Mouse (Mus musculus) lung, adult 2 months (tissue): ENCODE measurements around the gene Ubqln4.

ENCODE experiments used
- CTCF ChIP-seq: fragments of 200-500 bp; IDR thresholded peaks from 2 replicates; pipeline ENCODE4 v1.5.1; 2011; ENCODE audit warnings: mild to moderate bottlenecking, low read length, control low read depth; ENCODE audit not compliant: insufficient read depth
- POLR2A ChIP-seq: fragments of 200-500 bp; IDR thresholded peaks from 2 replicates; pipeline ENCODE4 v1.6.1; 2011; ENCODE audit warnings: low read depth, mild to moderate bottlenecking, control low read depth, low read length, borderline replicate concordance; ENCODE audit errors: extremely low read depth

DNA sequence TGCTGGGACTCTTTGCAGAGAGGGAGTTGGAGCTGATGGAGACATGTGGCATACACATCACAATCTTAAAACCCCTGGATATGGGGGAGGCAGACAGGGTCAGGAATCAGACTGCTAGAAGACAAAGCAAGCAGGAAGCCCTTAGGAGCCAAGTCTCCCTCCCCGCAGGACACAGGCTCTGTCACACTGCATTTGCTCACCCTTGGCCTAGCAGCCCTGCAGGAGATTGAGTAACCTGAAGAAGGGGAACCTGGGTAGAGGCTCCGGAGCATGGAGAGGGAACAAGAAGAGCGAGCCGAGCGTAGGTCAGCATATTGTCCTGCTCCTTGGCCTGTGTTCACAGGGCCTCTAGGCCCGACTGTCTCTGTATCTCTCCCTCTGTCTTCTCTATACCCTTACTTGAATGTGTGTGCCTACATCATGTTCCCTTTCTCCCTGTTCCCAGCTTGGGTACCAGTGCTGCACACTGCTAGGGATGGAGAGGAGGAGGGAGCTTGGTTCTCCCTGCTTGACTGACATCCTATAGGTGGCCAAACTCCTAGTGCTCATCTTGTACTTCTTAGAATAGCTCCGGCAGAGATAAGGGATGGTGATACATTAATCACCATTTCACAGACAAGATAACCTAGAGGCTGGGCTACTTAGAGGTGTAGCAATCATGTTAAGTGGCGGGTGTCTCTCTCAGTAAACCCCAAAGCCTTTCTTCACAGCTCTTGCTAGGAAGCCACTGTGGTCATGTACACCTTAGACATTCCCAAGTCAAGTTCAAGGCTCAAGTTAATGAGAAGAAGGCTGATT is 64.7 kb downstream of the Ubqln4 start:
- TF ChIP-seq CTCF (no peak), POLR2A (no peak)
